Mouse (Mus musculus) kidney, adult 8-10 months (tissue): ENCODE results near the gene Vmn1r59.
"Not testable (repeated sequence)": the region's sequence is repeated elsewhere in the genome, so short reads cannot be mapped to it uniquely, and the experiment has no call there.

Experiments used
- DNase-seq, 2 experiments: peaks; one replicate each; pipeline ENCODE4 v3.0.0; 2022

Vmn1r59 gene

GRCm38 (mm10) chr7:5456674-5457073 is at the start of gene Vmn1r59:
Gene Vmn1r59 (minus strand): TSS chr7:5456774.
- no peak for DNase-seq

- not testable (repeated sequence) for DNase-seq
Measured at GRCm38 (mm10) chr7:5493856-5494255, 37.3 kb upstream of the Vmn1r59 start, which contains the start of gene Vmn2r28. Gene Vmn2r28 (minus strand): TSS chr7:5493956.

- DNase-seq = not testable (repeated sequence)
Measured at GRCm38 (mm10) chr7:5454011-5454410, 2.6 kb downstream of the Vmn1r59 start.

GRCm38 (mm10) chr7:5448627-5449026 is 7.9 kb downstream of the Vmn1r59 start:
- DNase-seq = no peak

- not testable (repeated sequence) for DNase-seq
Measured at GRCm38 (mm10) chr7:5413296-5413695, 43.3 kb downstream of the Vmn1r59 start, which contains the start of gene Vmn1r58. Gene Vmn1r58 (minus strand): TSS chr7:5413396.

GRCm38 (mm10) chr7:5406201-5406600 is 50.4 kb downstream of the Vmn1r59 start:
- DNase-seq = no peak
